Mouse (Mus musculus) thymus, adult 2 months (tissue): ENCODE data around the gene Gm10192.

Source experiments
- CTCF ChIP-seq: fragments of 200-500 bp; IDR thresholded peaks from 2 replicates; pipeline ENCODE4 v1.5.1; 2012; ENCODE audit warnings: mild to moderate bottlenecking, control low read depth, low read length, moderate library complexity, borderline replicate concordance; ENCODE audit not compliant: control insufficient read depth, poor library complexity, insufficient read depth; ENCODE audit errors: extremely low read depth
- POLR2A ChIP-seq: fragments of 200-500 bp; IDR thresholded peaks from 2 replicates; pipeline ENCODE4 v1.6.1; 2012; ENCODE audit warnings: mild to moderate bottlenecking, low read length, control low read depth, moderate library complexity; ENCODE audit not compliant: control insufficient read depth, poor library complexity, insufficient read depth; ENCODE audit errors: extremely low read depth

DNA sequence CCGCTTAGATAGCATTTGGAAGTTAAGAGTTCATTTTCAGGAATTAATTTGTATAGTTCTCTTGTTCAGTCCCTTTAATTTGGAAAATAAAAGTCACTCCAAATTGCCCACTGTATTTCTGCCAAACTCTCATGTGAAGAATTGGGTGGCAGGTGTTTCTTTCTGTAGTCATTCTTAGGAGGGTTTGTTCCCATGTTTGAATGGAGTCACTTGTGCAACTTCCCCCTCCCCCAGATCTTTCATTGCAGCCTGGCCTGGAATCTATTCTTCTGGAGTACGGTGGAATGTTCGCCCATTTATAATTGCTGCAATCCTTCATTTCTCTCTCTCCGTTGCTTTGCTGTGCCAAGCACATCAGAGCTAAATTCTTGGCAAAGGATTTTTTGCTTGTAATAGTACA lies 10.2 kb upstream of the Gm10192 start:
- TF ChIP-seq CTCF (no peak), POLR2A (no peak)
